Mouse (Mus musculus) CH12.LX (cell line): ENCODE data around the gene Tmem104. TPM values are rescaled to one million over a fixed set of nuclear protein-coding genes. Genes with fewer than 3 reads are reported as not detected.

Source experiments
- DNase-seq: peaks from one replicate; pipeline ENCODE4 v3.0.0-alpha.2; 2013; ENCODE audit errors: extremely low read depth
- H3K27ac ChIP-seq: 2 replicates; pipeline ENCODE4 v1.5.1; 2012; ENCODE audit warnings: low read depth, mild to moderate bottlenecking, control low read depth, moderate library complexity; ENCODE audit not compliant: insufficient read depth
- H3K27me3 ChIP-seq: replicated peaks from 2 replicates; pipeline ENCODE3; 2012; ENCODE audit warnings: inconsistent platforms
- H3K36me3 ChIP-seq, 2 experiments: replicated peaks in 1 of 2; 2 replicates each; pipeline versions ENCODE3 to v1.6.1; 2012; ENCODE audit warnings: inconsistent platforms in 1 of 2, low read length in 1 of 2, mild to moderate bottlenecking in 1 of 2, mixed read lengths in 1 of 2, moderate library complexity in 1 of 2; ENCODE audit not compliant: control insufficient read depth in 1 of 2, insufficient read depth in 1 of 2
- H3K4me1 ChIP-seq, 2 experiments: 2 replicates each; pipeline ENCODE4 v1.6.1; 2012; ENCODE audit warnings: inconsistent platforms in 1 of 2, moderate library complexity in 1 of 2; ENCODE audit not compliant: insufficient read depth in 2 of 2, control insufficient read depth in 1 of 2
- H3K4me2 ChIP-seq: 2 replicates; pipeline ENCODE4 v1.6.1; 2012; ENCODE audit warnings: low read depth, mild to moderate bottlenecking, control low read depth; ENCODE audit not compliant: poor library complexity, insufficient read depth, severe bottlenecking
- H3K4me3 ChIP-seq, 3 experiments: fragments of 150-350 bp in 1 of 3; sonication (generic) in 1 of 3; replicated peaks in 1 of 3; 2 replicates each; pipeline versions ENCODE3 to v1.5.1; 2011 to 2012; ENCODE audit warnings: low read depth in 2 of 3, low read length in 2 of 3, mild to moderate bottlenecking in 2 of 3, moderate library complexity in 2 of 3, control low read depth in 1 of 3, improper control_type of control experiment in 1 of 3, inconsistent platforms in 1 of 3, mixed read lengths in 1 of 3; ENCODE audit not compliant: poor library complexity in 1 of 3
- H3K79me2 ChIP-seq: replicated peaks from 2 replicates; pipeline ENCODE4 v1.6.1; 2012; ENCODE audit warnings: mild to moderate bottlenecking, moderate library complexity; ENCODE audit not compliant: control insufficient read depth, poor library complexity, insufficient read depth, severe bottlenecking; ENCODE audit errors: extremely low read depth
- H3K9ac ChIP-seq: 2 replicates; pipeline ENCODE4 v1.6.1; 2012; ENCODE audit warnings: low read depth, mild to moderate bottlenecking, control low read depth, moderate library complexity; ENCODE audit not compliant: insufficient read depth
- H3K9me3 ChIP-seq: replicated peaks from 2 replicates; pipeline ENCODE3; 2012; ENCODE audit warnings: low read length, inconsistent platforms, mixed read lengths
- E2F4 ChIP-seq: IDR thresholded peaks from 2 replicates; pipeline ENCODE4 v1.6.1; 2011; ENCODE audit warnings: low read depth, low read length, improper control_type of control experiment; ENCODE audit not compliant: insufficient replicate concordance
- ELF1 ChIP-seq: IDR thresholded peaks from 2 replicates; pipeline ENCODE4 v1.6.1; 2014; ENCODE audit warnings: low read depth, mild to moderate bottlenecking, inconsistent platforms, low read length, improper control_type of control experiment
- EP300 ChIP-seq: IDR thresholded peaks from 2 replicates; pipeline ENCODE4 v1.6.1; 2011; ENCODE audit warnings: low read length, improper control_type of control experiment
- JUN ChIP-seq: IDR thresholded peaks from 2 replicates; pipeline ENCODE4 v1.6.1; 2011; ENCODE audit warnings: low read depth, mild to moderate bottlenecking, low read length, improper control_type of control experiment, moderate library complexity; ENCODE audit not compliant: insufficient read depth
- NRF1 ChIP-seq: IDR thresholded peaks from 2 replicates; pipeline ENCODE4 v1.6.1; 2014; ENCODE audit warnings: low read depth, mild to moderate bottlenecking, inconsistent platforms, low read length, improper control_type of control experiment, moderate library complexity
- dilution Hi-C: fragments of 300-500 bp; cut with MboI; formaldehyde crosslinking; loops from 2 replicates; pipeline ENCODE4 v1.14.3; 2020; ENCODE audit warnings: low sequenced_read_pairs; ENCODE audit not compliant: extremely low pct_unique_long_range_greater_than_20kb, extremely low pct_ligation_motif_present
- in situ Hi-C: fragments of 300-500 bp; cut with MboI; formaldehyde crosslinking; loops from 3 replicates; pipeline ENCODE4 v1.14.3; 2019; ENCODE audit warnings: low sequenced_read_pairs, low pct_ligation_motif_present, low pct_unique_long_range_greater_than_20kb, mixed read lengths
- polyA plus RNA-seq: library from polyadenylated mRNA; unstranded; fragments of >175 nt; gene quantifications from 2 replicates; pipeline ENCODE4 v1.2.1, GENCODE M21; 2012; ENCODE audit warnings: low read depth; ENCODE audit not compliant: insufficient read length
- total RNA-seq, 2 experiments: library from RNA; depleted of rRNA; stranded (reverse); fragments of 300-350 nt in 1 of 2; fragments of >200 nt in 1 of 2; gene quantifications; 2 replicates each; pipeline ENCODE4 v1.2.3; 2012 to 2014

Gene Tmem104
- total and polyA plus RNA-seq, 3 experiments: 3.5 to 16.1 (median 10.8) TPM

- dilution Hi-C loops (no loop called here), in situ Hi-C loops (no loop called here)
- Histone ChIP-seq H3K27me3 (peaks cover 80% of the 10 kb centered on the region), H3K36me3 (no peaks in the 10 kb centered on the region), H3K4me3 (no peak overlapping the region), H3K27ac (no peak overlapping the region), H3K9ac (no peak overlapping the region), H3K9me3 (peaks cover 16% of the 10 kb centered on the region), H3K4me1 (peaks cover 7 to 9% of the 10 kb centered on the region in 2 experiments), H3K79me2 (no peaks in the 10 kb centered on the region), H3K4me2 (no peak overlapping the region)
- DNase-seq: no peak
- no peak for TF ChIP-seq JUN
- no peak for TF ChIP-seq EP300
- TF ChIP-seq ELF1: no peak
- TF ChIP-seq E2F4: no peak
- TF ChIP-seq NRF1: no peak
These were observed 108.7 kb downstream of the Tmem104 start for GRCm38 (mm10) chr11:115295939-115296338.

Other genes with a start within 250 kb of the Tmem104 start
Only the 20 nearest of the 23 such genes appear.
- 0.17 and 0.25 TPM in 2 replicates for gene Cd300ld, start 197.6 kb upstream of the Tmem104 start, total RNA-seq (2012; rRNA removed)
- 0.16 and 0.26 TPM in 2 replicates for gene Cd300ld, start 197.6 kb upstream of the Tmem104 start, total RNA-seq (2014; rRNA removed)
- gene Cd300ld, start 197.6 kb upstream of the Tmem104 start, polyA plus RNA-seq: 0.25 and 0.50 TPM in 2 replicates
- not detected in 2 replicates for gene Cd300c2, start 185.6 kb upstream of the Tmem104 start, total RNA-seq (2012; rRNA removed)
- not detected in 2 replicates for gene Cd300c2, start 185.6 kb upstream of the Tmem104 start, total RNA-seq (2014; rRNA removed)
- gene Cd300c2, start 185.6 kb upstream of the Tmem104 start, polyA plus RNA-seq: not detected in 2 replicates
- not detected in 2 replicates for gene Cd300ld2, start 171.3 kb upstream of the Tmem104 start, total RNA-seq (2012; rRNA removed)
- gene Cd300ld2, start 171.3 kb upstream of the Tmem104 start, total RNA-seq (2014; rRNA removed): not detected in 2 replicates
- gene Cd300ld2, start 171.3 kb upstream of the Tmem104 start, polyA plus RNA-seq: not detected in 2 replicates
- not detected in 2 replicates for gene Cd300ld4, start 160.5 kb upstream of the Tmem104 start, total RNA-seq (2012; rRNA removed)
- not detected in 2 replicates for gene Cd300ld4, start 160.5 kb upstream of the Tmem104 start, total RNA-seq (2014; rRNA removed)
- gene Cd300ld4, start 160.5 kb upstream of the Tmem104 start, polyA plus RNA-seq: not detected in 2 replicates
- not detected in 2 replicates for gene Cd300ld5, start 149.7 kb upstream of the Tmem104 start, total RNA-seq (2012; rRNA removed)
- gene Cd300ld5, start 149.7 kb upstream of the Tmem104 start, total RNA-seq (2014; rRNA removed): not detected in 2 replicates
- gene Cd300ld5, start 149.7 kb upstream of the Tmem104 start, polyA plus RNA-seq: not detected in 2 replicates
- gene Cd300ld3, start 139.1 kb upstream of the Tmem104 start, total RNA-seq (2012; rRNA removed): 0.17 and 0.42 TPM in 2 replicates
- gene Cd300ld3, start 139.1 kb upstream of the Tmem104 start, total RNA-seq (2014; rRNA removed): not detected in 2 replicates
- 0.37 TPM in 1 of 2 replicates, not detected in the other for gene Cd300ld3, start 139.1 kb upstream of the Tmem104 start, polyA plus RNA-seq
- not detected in 2 replicates for gene Cd300e, start 125.3 kb upstream of the Tmem104 start, total RNA-seq (2012; rRNA removed)
- gene Cd300e, start 125.3 kb upstream of the Tmem104 start, total RNA-seq (2014; rRNA removed): not detected in 2 replicates
- gene Cd300e, start 125.3 kb upstream of the Tmem104 start, polyA plus RNA-seq: not detected in 2 replicates
- 3.6 and 4.5 TPM in 2 replicates for gene Rab37, start 96.1 kb upstream of the Tmem104 start, total RNA-seq (2012; rRNA removed)
- 2.0 and 2.2 TPM in 2 replicates for gene Rab37, start 96.1 kb upstream of the Tmem104 start, total RNA-seq (2014; rRNA removed)
- gene Rab37, start 96.1 kb upstream of the Tmem104 start, polyA plus RNA-seq: 2.2 and 2.3 TPM in 2 replicates
- 35.3 and 36.1 TPM in 2 replicates for gene Cd300lf, start 53.5 kb upstream of the Tmem104 start, total RNA-seq (2012; rRNA removed)
- 13.5 and 15.5 TPM in 2 replicates for gene Cd300lf, start 53.5 kb upstream of the Tmem104 start, total RNA-seq (2014; rRNA removed)
- 36.9 and 38.9 TPM in 2 replicates for gene Cd300lf, start 53.5 kb upstream of the Tmem104 start, polyA plus RNA-seq
- gene Slc9a3r1, start 24.1 kb upstream of the Tmem104 start, total RNA-seq (2012; rRNA removed): 69.0 and 70.1 TPM in 2 replicates
- gene Slc9a3r1, start 24.1 kb upstream of the Tmem104 start, total RNA-seq (2014; rRNA removed): 43.5 and 51.9 TPM in 2 replicates
- 63.7 and 64.6 TPM in 2 replicates for gene Slc9a3r1, start 24.1 kb upstream of the Tmem104 start, polyA plus RNA-seq
- 51.7 and 74.0 TPM in 2 replicates for gene Nat9, start 372 bp downstream of the Tmem104 start, total RNA-seq (2012; rRNA removed)
- gene Nat9, start 372 bp downstream of the Tmem104 start, total RNA-seq (2014; rRNA removed): 20.7 and 30.6 TPM in 2 replicates
- gene Nat9, start 372 bp downstream of the Tmem104 start, polyA plus RNA-seq: 24.1 and 34.0 TPM in 2 replicates
- gene Grin2c, start 79.8 kb downstream of the Tmem104 start, total RNA-seq (2012; rRNA removed): 0.04 TPM in 1 of 2 replicates, not detected in the other
- gene Grin2c, start 79.8 kb downstream of the Tmem104 start, total RNA-seq (2014; rRNA removed): not detected in 2 replicates
- gene Grin2c, start 79.8 kb downstream of the Tmem104 start, polyA plus RNA-seq: not detected in 2 replicates
- 62.2 and 63.3 TPM in 2 replicates for gene Fdxr, start 89.6 kb downstream of the Tmem104 start, total RNA-seq (2012; rRNA removed)
- 40.9 and 43.8 TPM in 2 replicates for gene Fdxr, start 89.6 kb downstream of the Tmem104 start, total RNA-seq (2014; rRNA removed)
- gene Fdxr, start 89.6 kb downstream of the Tmem104 start, polyA plus RNA-seq: 58.6 and 62.1 TPM in 2 replicates
- 6.9 and 8.5 TPM in 2 replicates for gene Fads6, start 110.2 kb downstream of the Tmem104 start, total RNA-seq (2012; rRNA removed)
- 0.11 and 0.30 TPM in 2 replicates for gene Fads6, start 110.2 kb downstream of the Tmem104 start, total RNA-seq (2014; rRNA removed)
- 0.56 and 0.63 TPM in 2 replicates for gene Fads6, start 110.2 kb downstream of the Tmem104 start, polyA plus RNA-seq
- gene Otop2, start 119.7 kb downstream of the Tmem104 start, total RNA-seq (2012; rRNA removed): not detected in 2 replicates
- gene Otop2, start 119.7 kb downstream of the Tmem104 start, total RNA-seq (2014; rRNA removed): not detected in 2 replicates
- gene Otop2, start 119.7 kb downstream of the Tmem104 start, polyA plus RNA-seq: not detected in 2 replicates
- 0.17 and 0.42 TPM in 2 replicates for gene Ush1g, start 134.6 kb downstream of the Tmem104 start, total RNA-seq (2012; rRNA removed)
- gene Ush1g, start 134.6 kb downstream of the Tmem104 start, total RNA-seq (2014; rRNA removed): not detected in 2 replicates
- not detected in 2 replicates for gene Ush1g, start 134.6 kb downstream of the Tmem104 start, polyA plus RNA-seq
- gene Otop3, start 147.2 kb downstream of the Tmem104 start, total RNA-seq (2012; rRNA removed): not detected in 2 replicates
- not detected in 2 replicates for gene Otop3, start 147.2 kb downstream of the Tmem104 start, total RNA-seq (2014; rRNA removed)
- not detected in 2 replicates for gene Otop3, start 147.2 kb downstream of the Tmem104 start, polyA plus RNA-seq
- 3.2 and 3.6 TPM in 2 replicates for gene Hid1, start 180.3 kb downstream of the Tmem104 start, total RNA-seq (2012; rRNA removed)
- gene Hid1, start 180.3 kb downstream of the Tmem104 start, total RNA-seq (2014; rRNA removed): 0.12 TPM in 1 of 2 replicates, not detected in the other
- gene Hid1, start 180.3 kb downstream of the Tmem104 start, polyA plus RNA-seq: 0.36 and 0.57 TPM in 2 replicates
- gene Cdr2l, start 194.4 kb downstream of the Tmem104 start, total RNA-seq (2012; rRNA removed): not detected in 2 replicates
- not detected in 2 replicates for gene Cdr2l, start 194.4 kb downstream of the Tmem104 start, total RNA-seq (2014; rRNA removed)
- not detected in 2 replicates for gene Cdr2l, start 194.4 kb downstream of the Tmem104 start, polyA plus RNA-seq
- gene Mrpl58, start 216.3 kb downstream of the Tmem104 start, total RNA-seq (2012; rRNA removed): 157 and 164 TPM in 2 replicates
- 110 and 113 TPM in 2 replicates for gene Mrpl58, start 216.3 kb downstream of the Tmem104 start, total RNA-seq (2014; rRNA removed)
- gene Mrpl58, start 216.3 kb downstream of the Tmem104 start, polyA plus RNA-seq: 146 and 161 TPM in 2 replicates